Mouse (Mus musculus) midbrain, embryonic 14.5 days (tissue): ENCODE results near the gene Gjd2. TPM values are rescaled to one million over a fixed set of nuclear protein-coding genes. Genes with fewer than 3 reads are reported as not detected.

Source experiments
- ATAC-seq: fragments of 200-750 bp; cut with Nextera tagmentation; 2 replicates; pipeline ENCODE4 v1.8.0; 2017; ENCODE audit warnings: moderate number of reproducible peaks, moderate library complexity; ENCODE audit not compliant: low FRiP score, low TSS enrichment
- DNase-seq: peaks from one replicate; pipeline ENCODE4 v3.0.0-alpha.2; 2015
- H3K27ac ChIP-seq: fragments of 300-500 bp; sonication (generic); replicated peaks from 2 replicates; pipeline ENCODE4 v1.5.1; 2014; ENCODE audit warnings: mild to moderate bottlenecking, low read depth, low read length, moderate library complexity
- H3K27me3 ChIP-seq: fragments of 300-500 bp; sonication (generic); 2 replicates; pipeline ENCODE4 v1.6.1; 2014; ENCODE audit warnings: low read length, control low read depth, mixed read lengths; ENCODE audit not compliant: control insufficient read depth, insufficient read depth
- H3K36me3 ChIP-seq: fragments of 300-500 bp; sonication (generic); 2 replicates; pipeline ENCODE4 v1.6.1; 2014; ENCODE audit warnings: low read length, control low read depth; ENCODE audit not compliant: control insufficient read depth, insufficient read depth
- H3K4me1 ChIP-seq: fragments of 300-500 bp; sonication (generic); 2 replicates; pipeline ENCODE4 v1.6.1; 2014; ENCODE audit warnings: mild to moderate bottlenecking, antibody characterized with exemption, low read length, control low read depth; ENCODE audit not compliant: control insufficient read depth, insufficient read depth
- H3K4me2 ChIP-seq: fragments of 300-500 bp; sonication (generic); 2 replicates; pipeline ENCODE4 v1.6.1; 2014; ENCODE audit warnings: mild to moderate bottlenecking, low read length, moderate library complexity
- H3K4me3 ChIP-seq: fragments of 300-500 bp; sonication (generic); replicated peaks from 2 replicates; pipeline ENCODE4 v1.5.1; 2014; ENCODE audit warnings: low read depth, low read length
- H3K9ac ChIP-seq: fragments of 300-500 bp; sonication (generic); replicated peaks from 2 replicates; pipeline ENCODE4 v1.6.1; 2014; ENCODE audit warnings: mild to moderate bottlenecking, low read length, moderate library complexity
- H3K9me3 ChIP-seq: fragments of 300-500 bp; sonication (generic); 2 replicates; pipeline ENCODE4 v1.6.1; 2016; ENCODE audit warnings: low read length, control low read depth, mixed read lengths; ENCODE audit not compliant: control insufficient read depth
- WGBS: fragments of 180-500 bp; shearing (Covaris S2); extraction: QIAGEN DNeasy Blood & Tissue Kit; methylation state at CpG from one replicate; pipeline ENCODE4 v1.1.7; 2014; 5-methylcytosine and 5-hydroxymethylcytosine counted together
- polyA plus RNA-seq: library from polyadenylated mRNA; unstranded; fragments of >200 nt; fragmentation: Nextera tagmentation; extraction: Ambion mirVana; gene quantifications from 2 replicates; pipeline ENCODE4 v1.2.1, GENCODE M21; 2014

Gene Gjd2
- polyA plus RNA-seq, 1 experiment from 2014 or later = 6.3 TPM

GRCm38 (mm10) chr2:114051111-114051870, 37.9 kb upstream of the Gjd2 start:
- no peaks in the 10 kb centered on the region for H3K9me3 ChIP-seq
- H3K4me2 ChIP-seq = no peak overlapping the region
- no peaks in the 10 kb centered on the region for H3K36me3 ChIP-seq
- H3K4me3 ChIP-seq = no peak overlapping the region
- 94% methylated on average over 7 of the region's 7 CpGs for WGBS
- H3K27me3 ChIP-seq = no peaks in the 10 kb centered on the region
- no peaks in the 10 kb centered on the region for H3K4me1 ChIP-seq
- no peak for DNase-seq
- H3K27ac ChIP-seq = no peak overlapping the region
- H3K9ac ChIP-seq = no peak overlapping the region
- ATAC-seq = no peak

DNA sequence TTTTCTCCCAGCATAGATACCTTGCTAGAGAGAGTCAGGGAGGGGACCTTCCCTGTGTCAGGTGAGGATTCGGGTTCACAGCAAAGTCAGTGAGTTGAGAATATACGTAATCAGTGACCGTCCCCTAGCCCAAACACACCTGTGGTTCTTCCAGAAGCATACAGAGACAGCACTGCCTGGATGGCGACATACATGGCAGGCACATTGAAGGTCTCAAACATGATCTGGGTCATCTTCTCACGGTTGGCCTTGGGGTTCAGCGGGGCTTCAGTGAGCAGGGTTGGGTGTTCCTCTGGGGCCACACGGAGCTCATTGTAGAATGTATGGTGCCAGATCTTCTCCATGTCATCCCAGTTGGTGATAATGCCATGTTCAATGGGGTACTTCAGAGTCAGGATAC, 36.7 kb upstream of the Gjd2 start:
- no peaks in the 10 kb centered on the region for H3K36me3 ChIP-seq
- no peaks in the 10 kb centered on the region for H3K27me3 ChIP-seq
- no peak overlapping the region for H3K4me3 ChIP-seq
- H3K4me2 ChIP-seq = no peak overlapping the region
- DNase-seq = no peak
- H3K9me3 ChIP-seq = no peaks in the 10 kb centered on the region
- no peak for ATAC-seq
- 93% methylated on average over 7 of the region's 7 CpGs for WGBS
- no peak overlapping the region for H3K9ac ChIP-seq
- no peak overlapping the region for H3K27ac ChIP-seq
- H3K4me1 ChIP-seq = no peaks in the 10 kb centered on the region

DNA sequence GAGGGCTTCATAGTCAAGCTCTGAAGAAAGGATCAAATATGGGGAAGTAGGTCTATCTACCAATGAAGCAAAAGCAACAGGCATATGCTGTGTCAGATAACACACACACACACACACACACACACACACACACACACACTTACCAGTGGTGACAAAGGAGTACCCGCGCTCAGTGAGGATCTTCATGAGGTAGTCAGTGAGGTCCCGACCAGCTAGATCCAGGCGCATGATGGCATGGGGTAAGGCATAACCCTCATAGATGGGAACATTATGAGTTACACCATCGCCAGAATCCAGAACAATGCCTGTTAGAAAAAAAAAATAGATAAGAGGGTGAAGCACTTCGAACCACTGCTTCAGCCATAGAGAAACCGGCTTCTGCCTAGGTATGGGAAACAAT, 36.0 kb upstream of the Gjd2 start:
- no peak overlapping the region for H3K4me2 ChIP-seq
- ATAC-seq = no peak
- DNase-seq = no peak
- H3K9me3 ChIP-seq = no peaks in the 10 kb centered on the region
- H3K27me3 ChIP-seq = no peaks in the 10 kb centered on the region
- H3K27ac ChIP-seq = no peak overlapping the region
- no peaks in the 10 kb centered on the region for H3K36me3 ChIP-seq
- WGBS = 94% methylated on average over 7 of the region's 7 CpGs
- H3K9ac ChIP-seq = no peak overlapping the region
- H3K4me1 ChIP-seq = no peaks in the 10 kb centered on the region
- no peak overlapping the region for H3K4me3 ChIP-seq

GRCm38 (mm10) chr2:114047960-114048611, 34.7 kb upstream of the Gjd2 start:
- ATAC-seq = no peak
- no peaks in the 10 kb centered on the region for H3K36me3 ChIP-seq
- no peaks in the 10 kb centered on the region for H3K4me1 ChIP-seq
- 94% methylated on average over 5 of the region's 5 CpGs for WGBS
- H3K27me3 ChIP-seq = no peaks in the 10 kb centered on the region
- no peak overlapping the region for H3K27ac ChIP-seq
- no peak overlapping the region for H3K9ac ChIP-seq
- H3K4me3 ChIP-seq = no peak overlapping the region
- H3K4me2 ChIP-seq = no peak overlapping the region
- H3K9me3 ChIP-seq = no peaks in the 10 kb centered on the region
- DNase-seq = no peak

DNA sequence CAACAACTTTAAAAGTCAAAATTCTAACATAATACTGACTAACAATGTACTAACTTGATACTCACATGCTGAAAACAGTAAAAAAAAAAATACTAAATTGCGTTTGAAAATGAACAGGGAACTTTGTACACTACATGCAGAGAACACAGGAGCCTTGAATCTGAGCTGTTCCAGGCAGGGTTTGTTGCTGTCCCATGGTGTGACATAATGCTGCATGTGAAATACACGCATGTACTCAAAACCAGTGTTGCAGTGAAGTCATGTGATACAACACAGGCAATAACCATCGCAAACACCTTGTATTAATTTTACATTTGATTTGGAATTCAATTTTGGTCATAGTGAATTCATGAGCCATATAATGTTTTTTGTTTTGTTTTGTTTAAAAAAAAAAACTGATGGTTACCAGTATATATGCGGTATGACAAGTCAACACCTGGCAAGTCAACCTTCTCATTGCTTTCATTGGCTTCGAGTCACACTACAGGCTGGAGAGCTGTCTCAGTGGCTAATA, 32.8 kb upstream of the Gjd2 start:
- H3K9ac ChIP-seq = no peak overlapping the region
- no peak for ATAC-seq
- H3K4me1 ChIP-seq = no peaks in the 10 kb centered on the region
- H3K27ac ChIP-seq = no peak overlapping the region
- no peak for DNase-seq
- no peaks in the 10 kb centered on the region for H3K9me3 ChIP-seq
- H3K4me3 ChIP-seq = no peak overlapping the region
- no peaks in the 10 kb centered on the region for H3K27me3 ChIP-seq
- H3K4me2 ChIP-seq = no peak overlapping the region
- 96% methylated on average over 5 of the region's 5 CpGs for WGBS
- H3K36me3 ChIP-seq = no peaks in the 10 kb centered on the region

GRCm38 (mm10) chr2:114037926-114038325, 24.5 kb upstream of the Gjd2 start:
- Histone ChIP-seq H3K36me3 (no peaks in the 10 kb centered on the region), H3K4me3 (no peak overlapping the region), H3K27ac (no peak overlapping the region), H3K4me1 (no peaks in the 10 kb centered on the region), H3K9me3 (no peaks in the 10 kb centered on the region), H3K27me3 (no peaks in the 10 kb centered on the region), H3K4me2 (no peak overlapping the region), H3K9ac (no peak overlapping the region)
- ATAC-seq (no peak), DNase-seq (no peak)
- WGBS = 80% methylated on average over 2 of the region's 2 CpGs

DNA sequence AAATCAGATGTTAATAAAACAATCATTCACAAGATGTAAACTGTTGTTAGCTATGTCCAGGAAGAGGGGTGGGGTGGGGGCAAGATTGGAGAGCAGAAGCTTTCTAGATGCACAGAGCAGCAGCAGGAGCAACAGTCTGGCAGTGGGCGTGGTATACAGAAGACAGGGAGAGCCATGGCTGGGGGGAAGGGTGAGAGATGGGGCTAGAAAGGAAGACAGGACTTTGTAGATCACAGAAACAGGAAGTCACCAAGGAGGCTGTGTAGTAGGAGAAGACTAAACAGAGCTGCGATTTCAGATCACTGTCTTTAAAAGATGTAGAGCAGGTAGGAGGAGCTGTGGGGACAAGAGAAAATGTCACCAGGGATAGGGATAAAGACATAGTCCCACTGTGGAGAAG, 18.8 kb upstream of the Gjd2 start:
- H3K4me3 ChIP-seq = no peak overlapping the region
- H3K27me3 ChIP-seq = no peaks in the 10 kb centered on the region
- H3K4me2 ChIP-seq = no peak overlapping the region
- no peaks in the 10 kb centered on the region for H3K36me3 ChIP-seq
- ATAC-seq (no peak), DNase-seq (no peak)
- H3K27ac ChIP-seq = no peak overlapping the region
- 60% methylated on average over 2 of the region's 2 CpGs for WGBS
- H3K9me3 ChIP-seq = no peaks in the 10 kb centered on the region
- no peak overlapping the region for H3K9ac ChIP-seq
- no peaks in the 10 kb centered on the region for H3K4me1 ChIP-seq

DNA sequence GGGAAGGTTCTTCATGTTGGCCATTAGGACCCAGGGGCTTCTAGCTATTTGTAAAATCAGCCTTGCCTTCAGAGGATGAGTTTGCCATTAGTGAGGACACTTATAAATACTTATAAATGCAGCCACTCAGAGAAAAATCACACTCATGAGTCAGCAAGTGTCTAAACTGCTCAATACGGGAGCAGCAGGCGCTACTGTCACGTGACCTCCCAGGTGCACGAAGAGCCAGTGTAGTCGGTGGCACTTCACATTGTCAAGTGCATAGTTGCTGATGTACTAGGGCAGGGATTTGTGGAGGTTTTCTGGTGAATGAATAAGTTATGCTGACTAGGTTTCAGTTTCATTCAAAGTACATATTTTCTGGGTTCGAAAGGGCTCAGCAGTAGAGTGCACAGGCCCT, 10.0 kb upstream of the Gjd2 start:
- Histone ChIP-seq H3K4me2 (no peak overlapping the region), H3K27me3 (no peaks in the 10 kb centered on the region), H3K9me3 (no peaks in the 10 kb centered on the region), H3K27ac (no peak overlapping the region), H3K9ac (no peak overlapping the region), H3K4me3 (no peak overlapping the region), H3K36me3 (no peaks in the 10 kb centered on the region), H3K4me1 (peaks cover 6% of the 10 kb centered on the region; the same call in 1 of the 2 replicates)
- 94% methylated on average over 6 of the region's 6 CpGs for WGBS
- ATAC-seq (no peak), DNase-seq (no peak)

DNA sequence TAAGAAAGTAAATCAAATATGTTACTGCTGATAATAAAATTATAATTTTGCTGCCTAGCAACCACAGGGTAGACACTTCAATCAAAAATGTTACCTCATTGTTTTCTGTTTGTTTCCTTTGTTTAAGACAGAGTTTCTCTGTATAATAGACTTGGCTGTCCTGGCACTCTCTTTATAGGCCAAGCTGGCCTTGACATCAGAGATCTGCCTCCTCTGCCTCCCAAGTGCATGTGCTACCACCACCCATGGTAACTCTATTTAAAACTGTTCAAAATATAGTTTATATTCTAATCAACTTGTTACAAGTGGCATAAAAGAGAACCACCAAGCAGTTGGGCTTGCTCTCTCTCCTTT, 6.8 kb upstream of the Gjd2 start:
- H3K4me3 ChIP-seq = no peak overlapping the region
- H3K27ac ChIP-seq = no peak overlapping the region
- no peak overlapping the region for H3K9ac ChIP-seq
- peaks cover 13% of the 10 kb centered on the region; the same call in 1 of the 2 replicates for H3K4me1 ChIP-seq
- no peaks in the 10 kb centered on the region for H3K9me3 ChIP-seq
- ATAC-seq = no peak; the same call in 1 of the 2 replicates
- H3K36me3 ChIP-seq = no peaks in the 10 kb centered on the region
- H3K27me3 ChIP-seq = no peaks in the 10 kb centered on the region
- H3K4me2 ChIP-seq = no peak overlapping the region
- no peak for DNase-seq
